Mouse (Mus musculus): Measurements from ENCODE around the gene Nav2. TPM values are rescaled to one million over a fixed set of nuclear protein-coding genes. Genes with fewer than 3 reads are reported as not detected.

Nav2 gene
- total RNA-seq, 2 experiments from 2014 or later: 77.1 to 106 TPM

DNA sequence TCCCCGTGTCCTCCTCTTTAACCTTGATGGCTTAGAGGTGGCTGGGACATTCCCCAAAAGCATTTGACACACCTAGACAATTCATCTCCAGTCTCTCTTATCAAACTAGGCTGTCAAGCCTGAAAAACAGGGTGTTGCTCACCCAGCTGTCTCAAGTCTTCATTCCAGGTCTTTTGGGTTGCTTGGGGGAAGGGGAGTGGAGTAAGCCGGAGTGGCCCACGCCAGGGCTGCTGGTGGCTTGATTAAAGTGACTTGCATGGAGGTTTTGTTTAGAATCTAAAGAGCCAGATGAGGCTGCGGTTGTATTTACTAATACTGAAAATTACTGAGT is 614.6 kb downstream of the Nav2 start:
- intact Hi-C loops (cut with DNase I): no loop called here
- no peak for DNase-seq (ENCODE audit: low spot score in 2 of 2)

GRCm38 (mm10) chr7:49523729-49524128 is 615.2 kb downstream of the Nav2 start:
- DNase-seq (ENCODE audit: low spot score in 2 of 2): no peak
- intact Hi-C loops (cut with DNase I): no loop called here

DNA sequence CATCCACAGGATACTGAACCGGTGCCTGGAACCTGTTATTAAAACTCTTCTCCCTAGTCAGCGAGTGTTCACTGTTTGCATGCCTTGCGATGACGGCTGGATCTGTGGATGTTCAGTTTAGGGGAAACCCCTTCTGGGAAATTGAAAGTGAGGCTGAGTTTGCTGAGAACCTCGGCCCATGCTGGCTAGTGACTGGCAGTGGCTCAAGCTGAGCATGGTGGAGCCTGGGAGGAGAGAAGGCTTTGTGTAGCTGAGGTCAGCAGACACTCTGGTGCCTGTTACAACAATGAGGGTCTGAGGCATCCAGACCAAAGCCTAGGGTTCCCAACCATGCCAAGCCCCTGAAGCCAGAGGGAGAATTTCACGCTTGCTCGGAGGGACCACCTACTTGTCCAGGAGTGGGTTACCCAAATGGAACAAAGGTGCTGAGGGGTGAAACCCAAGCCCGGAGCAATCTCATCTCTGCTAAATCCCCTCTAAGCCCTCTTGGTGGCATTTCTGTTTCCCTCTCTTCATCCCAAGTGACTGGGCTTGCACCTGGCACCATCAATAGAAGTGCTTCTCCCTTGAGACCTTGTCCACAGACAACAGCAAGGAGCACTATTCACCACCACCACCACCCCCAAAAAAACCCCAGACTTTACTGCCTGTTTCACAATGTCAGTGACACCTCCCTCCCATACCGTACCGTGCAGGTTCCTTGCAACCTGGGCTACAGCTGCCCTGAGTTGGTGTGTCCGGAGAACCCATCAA is 617.0 kb downstream of the Nav2 start:
- DNase-seq (ENCODE audit: low spot score in 2 of 2): no peak
- intact Hi-C loops (cut with DNase I): no loop called here

GRCm38 (mm10) chr7:49526101-49526499 is 617.6 kb downstream of the Nav2 start:
- intact Hi-C loops (cut with DNase I): no loop called here
- DNase-seq (ENCODE audit: low spot score in 2 of 2): no peak

- intact Hi-C loops (cut with DNase I): no loop called here
Observed at GRCm38 (mm10) chr7:49527495-49527894, 619.0 kb downstream of the Nav2 start.

DNA sequence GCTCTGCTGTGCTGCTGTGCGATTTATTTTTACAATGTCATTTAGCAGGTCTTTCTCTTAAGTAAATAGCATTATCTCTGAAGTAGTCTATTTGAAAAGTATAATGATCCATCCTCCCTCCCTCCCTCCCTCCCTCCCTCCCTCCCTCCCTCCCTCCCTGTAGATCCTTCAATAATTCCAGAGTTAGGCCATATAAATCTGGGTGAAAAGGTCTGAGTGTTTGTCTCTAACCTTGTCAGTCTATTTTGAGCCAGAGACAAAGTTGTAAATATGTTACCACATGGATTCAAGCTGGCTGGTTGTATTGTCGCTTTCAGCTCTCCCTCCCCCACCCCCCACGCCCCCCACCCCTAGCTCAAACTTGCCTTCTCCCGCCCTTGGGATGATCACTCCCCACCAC is 619.4 kb downstream of the Nav2 start:
- no peak for DNase-seq (ENCODE audit: low spot score in 2 of 2)
- intact Hi-C loops (cut with DNase I): no loop called here

More at GRCm38 (mm10) chr7:49527495-49527894, 619.0 kb downstream of the Nav2 start:
- no peak for DNase-seq (ENCODE audit: low spot score in 2 of 2)

DNA sequence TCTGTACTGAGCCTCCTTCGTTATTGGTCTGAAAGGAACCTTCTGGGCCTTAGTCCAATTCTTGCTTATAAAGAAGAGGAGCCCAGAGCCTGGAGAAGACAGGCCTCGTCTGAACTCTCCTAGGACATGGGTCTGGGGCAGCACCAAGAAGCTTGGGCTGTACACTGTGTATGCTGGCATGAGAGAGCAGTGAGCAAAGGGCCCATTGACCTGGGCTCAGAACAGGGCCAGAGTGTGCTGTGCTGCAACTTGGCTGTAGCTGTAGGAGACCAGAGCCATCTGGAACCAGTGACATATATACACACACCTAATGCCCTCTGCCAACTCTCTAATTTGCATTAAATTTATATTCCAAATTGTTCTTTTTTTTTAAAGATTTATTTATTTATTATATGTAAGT is 621.0 kb downstream of the Nav2 start:
- no peak for DNase-seq (ENCODE audit: low spot score in 2 of 2)
- intact Hi-C loops (cut with DNase I): no loop called here

GRCm38 (mm10) chr7:49533571-49533970 is 625.1 kb downstream of the Nav2 start:
- DNase-seq (ENCODE audit: low spot score in 2 of 2): no peak
- intact Hi-C loops (cut with DNase I): no loop called here

DNA sequence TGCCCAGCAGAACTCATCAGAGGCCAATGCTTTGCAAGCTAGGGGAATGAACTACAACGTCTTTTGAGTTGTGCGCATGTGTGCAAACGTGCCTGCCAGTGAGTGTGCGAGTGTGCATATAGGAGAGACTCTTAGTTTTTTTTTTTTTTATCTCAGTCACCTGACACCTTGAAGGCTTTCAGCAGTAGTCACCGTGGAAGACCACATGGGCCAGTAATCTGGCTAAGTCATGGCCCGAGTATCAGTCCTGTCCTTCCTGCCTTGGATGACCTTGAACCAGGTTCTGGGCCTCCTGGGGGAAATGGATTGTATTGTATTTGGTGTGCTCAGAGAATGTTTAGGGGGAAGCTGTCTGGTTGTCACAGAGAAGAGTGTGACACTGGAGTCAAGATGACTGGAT is 625.7 kb downstream of the Nav2 start:
- intact Hi-C loops (cut with DNase I): no loop called here
- no peak for DNase-seq (ENCODE audit: low spot score in 2 of 2)

GRCm38 (mm10) chr7:49538360-49538759 is 629.8 kb downstream of the Nav2 start:
- intact Hi-C loops (cut with DNase I): no loop called here
- DNase-seq (ENCODE audit: low spot score in 2 of 2): no peak

DNA sequence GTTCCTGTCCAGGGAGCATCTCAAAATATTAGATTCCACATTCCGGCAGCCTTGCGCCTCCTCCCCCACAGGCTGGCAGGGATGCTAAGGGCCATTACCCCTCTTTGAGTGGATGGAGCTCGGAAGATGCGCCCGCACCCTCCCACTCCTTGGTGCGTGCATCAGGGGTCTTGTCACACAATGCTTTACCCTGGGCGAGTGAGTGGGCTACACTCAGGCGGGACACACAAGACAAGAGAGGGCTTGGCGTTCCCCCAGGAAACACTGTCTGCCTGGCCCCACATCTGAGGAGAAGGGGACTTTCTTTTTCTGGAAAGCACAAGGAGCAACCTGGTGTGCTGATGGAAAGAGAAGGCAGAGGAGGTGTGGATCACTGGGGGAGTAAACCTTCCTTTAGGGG is 631.7 kb downstream of the Nav2 start:
- no peak for DNase-seq (ENCODE audit: low spot score in 2 of 2)
- intact Hi-C loops (cut with DNase I): no loop called here

DNA sequence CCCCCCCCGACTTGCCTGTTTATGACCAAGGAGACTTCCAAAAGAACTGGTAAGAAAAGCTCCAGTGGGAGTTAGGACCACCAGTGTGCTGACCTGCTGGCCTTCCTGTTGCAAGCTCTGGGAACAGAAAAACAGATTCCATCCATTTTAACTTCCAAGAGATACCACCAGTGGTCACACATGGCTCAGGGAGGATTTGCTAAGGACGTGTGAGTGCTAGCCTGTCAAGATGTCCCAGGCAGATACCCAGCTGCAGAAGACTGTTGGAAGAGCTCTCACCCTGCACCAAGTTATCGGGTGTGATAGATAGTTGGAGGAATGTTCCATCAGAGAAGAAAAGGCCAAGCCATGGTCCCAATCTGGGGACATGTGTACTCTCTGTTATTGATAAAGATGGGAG is 633.6 kb downstream of the Nav2 start:
- intact Hi-C loops (cut with DNase I): no loop called here
- DNase-seq (ENCODE audit: low spot score in 2 of 2): no peak

- intact Hi-C loops (cut with DNase I): no loop called here
- DNase-seq (ENCODE audit: low spot score in 2 of 2): peak in 1 of 2 experiments; percentile 59
Observed at GRCm38 (mm10) chr7:49544775-49545705, 636.5 kb downstream of the Nav2 start.

DNA sequence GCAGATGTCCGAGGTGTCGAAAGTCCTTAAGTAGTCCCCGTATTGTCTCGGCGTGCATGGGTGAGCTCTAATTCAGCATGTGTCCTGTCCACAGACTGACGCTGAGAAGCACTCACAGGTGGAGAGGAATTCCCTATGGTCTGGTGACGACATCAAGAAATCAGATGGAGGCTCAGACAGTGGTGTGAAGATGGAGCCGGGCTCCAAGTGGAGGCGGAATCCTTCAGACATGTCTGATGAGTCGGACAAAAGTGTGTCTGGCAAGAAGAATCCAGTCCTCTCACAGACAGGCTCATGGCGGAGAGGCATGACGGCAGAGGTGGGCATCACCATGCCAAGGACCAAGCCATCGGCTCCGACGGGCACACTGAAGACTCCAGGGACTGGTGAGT is 637.2 kb downstream of the Nav2 start:
- intact Hi-C loops (cut with DNase I): no loop called here

GRCm38 (mm10) chr7:49548397-49548796 is 639.9 kb downstream of the Nav2 start:
- DNase-seq (ENCODE audit: low spot score in 2 of 2): no peak
- intact Hi-C loops (cut with DNase I): no loop called here

More for the DNA sequence above, 637.2 kb downstream of the Nav2 start:
- peak in 1 of 2 experiments; percentile 76 for DNase-seq (ENCODE audit: low spot score in 2 of 2)

- intact Hi-C loops (cut with DNase I): no loop called here
Observed at GRCm38 (mm10) chr7:49553236-49553981, 644.9 kb downstream of the Nav2 start.

GRCm38 (mm10) chr7:49558240-49558640 is 649.7 kb downstream of the Nav2 start:
- intact Hi-C loops (cut with DNase I): no loop called here
- DNase-seq (ENCODE audit: low spot score in 2 of 2): peak in 1 of 2 experiments; percentile 66

More at GRCm38 (mm10) chr7:49553236-49553981, 644.9 kb downstream of the Nav2 start:
- DNase-seq (ENCODE audit: low spot score in 2 of 2): no peak

DNA sequence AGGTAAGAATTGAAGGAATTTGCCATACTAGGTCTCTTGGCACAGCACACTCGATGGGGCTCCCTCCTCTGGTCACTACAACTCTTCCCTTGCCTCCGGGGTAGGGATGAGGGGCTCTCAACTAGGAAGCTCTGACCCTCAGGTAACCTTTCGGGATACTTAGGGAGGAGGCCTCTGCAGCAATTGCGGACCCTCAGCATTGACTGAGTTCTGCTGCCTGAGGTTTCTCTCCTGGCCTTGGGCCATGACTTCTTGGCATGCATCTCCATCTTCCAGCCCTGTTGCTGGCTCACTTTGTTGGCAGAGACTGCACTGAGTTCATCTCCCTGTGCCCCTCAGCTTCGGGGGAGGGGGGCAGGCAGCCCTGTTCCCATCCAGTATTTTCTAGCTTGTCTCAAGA is 650.4 kb downstream of the Nav2 start:
- intact Hi-C loops (cut with DNase I): no loop called here
- DNase-seq (ENCODE audit: low spot score in 2 of 2): no peak

- intact Hi-C loops (cut with DNase I): no loop called here
- no peak for DNase-seq (ENCODE audit: low spot score in 2 of 2)
Observed at GRCm38 (mm10) chr7:49560012-49560411, 651.5 kb downstream of the Nav2 start.

DNA sequence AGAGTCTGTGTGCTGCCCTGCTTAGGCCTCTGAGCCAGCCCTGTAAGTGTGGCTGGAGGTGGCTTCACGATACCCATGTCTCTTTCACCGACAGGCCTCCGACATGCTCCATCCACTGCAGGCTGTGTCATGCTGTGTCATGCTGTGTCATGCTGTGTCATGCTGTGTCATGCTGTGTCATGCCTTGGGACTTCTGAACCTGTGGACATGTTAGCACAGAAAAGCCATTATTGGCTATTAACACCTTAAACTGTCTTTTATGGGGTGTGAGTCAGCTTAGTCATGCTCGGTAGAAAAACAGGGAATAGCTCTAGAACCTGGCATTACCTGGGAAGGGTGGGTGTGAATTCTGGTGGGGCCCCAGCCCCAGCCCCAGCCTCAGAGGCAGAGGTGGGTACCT is 653.9 kb downstream of the Nav2 start:
- intact Hi-C loops (cut with DNase I): no loop called here
- DNase-seq (ENCODE audit: low spot score in 2 of 2): no peak
